Mouse (Mus musculus) myocyte (in vitro differentiated cells): Measurements from ENCODE around the gene Kcnk12.

Experiments
- MYOG ChIP-seq, 3 experiments: IDR thresholded peaks; one replicate each; pipeline ENCODE4 v1.6.1; 2011; ENCODE audit warnings: control low read depth in 2 of 3, low read depth in 2 of 3, mild to moderate bottlenecking in 2 of 3; ENCODE audit not compliant: insufficient read length in 2 of 3, control insufficient read depth in 1 of 3, insufficient read depth in 1 of 3
- POLR2A ChIP-seq: IDR thresholded peaks from one replicate; pipeline ENCODE4 v1.6.1; 2011; ENCODE audit warnings: low read depth, mild to moderate bottlenecking, control low read depth, moderate library complexity; ENCODE audit not compliant: insufficient read length
- USF1 ChIP-seq: IDR thresholded peaks from one replicate; pipeline ENCODE4 v1.6.1; 2011; ENCODE audit warnings: low read depth, mild to moderate bottlenecking, control low read depth, moderate library complexity

DNA sequence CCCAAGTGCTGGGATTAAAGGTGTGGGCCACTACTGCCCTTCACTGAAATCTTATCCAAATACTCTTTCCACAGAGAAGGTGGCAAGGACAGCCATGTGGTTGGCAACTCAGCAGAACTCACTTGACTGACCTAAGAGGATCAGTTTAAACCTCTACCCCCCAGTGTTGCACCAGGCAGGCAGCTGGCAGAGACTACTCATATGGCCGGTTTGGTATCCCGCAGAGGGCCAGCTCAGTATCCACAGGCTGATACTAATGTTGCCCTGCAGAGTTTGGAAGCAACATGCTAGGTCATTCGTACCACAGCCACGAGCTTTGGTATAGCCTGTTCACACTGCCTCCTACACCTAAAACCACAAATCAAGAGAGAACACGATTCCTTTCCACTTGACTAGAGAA, 3.0 kb downstream of the Kcnk12 start:
- TF ChIP-seq POLR2A (no peak), MYOG (IDR thresholded peaks at IDR 0.05; ENCODE audit: control insufficient read depth in 1 of 3, insufficient read depth in 1 of 3, insufficient read length in 2 of 3, low read depth in 2 of 3) (no peak), USF1 (no peak)
